Mouse (Mus musculus) forebrain, embryonic 15.5 days (tissue): Measurements from ENCODE around the gene Esrrg. TPM values are rescaled to one million over a fixed set of nuclear protein-coding genes. Genes with fewer than 3 reads are reported as not detected.

ENCODE experiments used
- ATAC-seq: fragments of 200-750 bp; cut with Nextera tagmentation; replicated peaks from 2 replicates; pipeline ENCODE4 v1.8.0; 2017; ENCODE audit warnings: mild to moderate bottlenecking, moderate TSS enrichment, moderate library complexity
- H3K27ac ChIP-seq: fragments of 300-500 bp; sonication (generic); replicated peaks from 2 replicates; pipeline ENCODE4 v1.5.1; 2015; ENCODE audit warnings: mild to moderate bottlenecking, inconsistent platforms
- H3K27me3 ChIP-seq: fragments of 300-500 bp; sonication (generic); 2 replicates; pipeline ENCODE4 v1.6.1; 2015; ENCODE audit warnings: inconsistent platforms
- H3K36me3 ChIP-seq: fragments of 300-500 bp; sonication (generic); 2 replicates; pipeline ENCODE4 v1.6.1; 2015; ENCODE audit warnings: mild to moderate bottlenecking, inconsistent platforms
- H3K4me1 ChIP-seq: fragments of 300-500 bp; sonication (generic); 2 replicates; pipeline ENCODE4 v1.6.1; 2015; ENCODE audit warnings: inconsistent platforms
- H3K4me2 ChIP-seq: fragments of 300-500 bp; sonication (generic); replicated peaks from 2 replicates; pipeline ENCODE4 v1.6.1; 2015; ENCODE audit warnings: mild to moderate bottlenecking, inconsistent platforms
- H3K4me3 ChIP-seq: fragments of 300-500 bp; sonication (generic); 2 replicates; pipeline ENCODE4 v1.5.1; 2015; ENCODE audit warnings: mild to moderate bottlenecking, inconsistent platforms
- H3K9ac ChIP-seq: fragments of 300-500 bp; sonication (generic); replicated peaks from 2 replicates; pipeline ENCODE4 v1.6.1; 2015; ENCODE audit warnings: mild to moderate bottlenecking, inconsistent platforms
- H3K9me3 ChIP-seq: fragments of 300-500 bp; sonication (generic); 2 replicates; pipeline ENCODE4 v1.6.1; 2016; ENCODE audit warnings: inconsistent platforms
- WGBS: fragments of 180-500 bp; shearing (Covaris S2); methylation state at CpG from one replicate; pipeline ENCODE4 v1.1.7; 2015; ENCODE audit warnings: mixed read lengths; 5-methylcytosine and 5-hydroxymethylcytosine counted together
- polyA plus RNA-seq: library from polyadenylated mRNA; unstranded; fragments of >200 nt; fragmentation: Nextera tagmentation; extraction: Ambion mirVana; gene quantifications from 2 replicates; pipeline ENCODE4 v1.2.1, GENCODE M21; 2015

Esrrg gene
- polyA plus RNA-seq, 1 experiment from 2014 or later = 9.9 TPM

DNA sequence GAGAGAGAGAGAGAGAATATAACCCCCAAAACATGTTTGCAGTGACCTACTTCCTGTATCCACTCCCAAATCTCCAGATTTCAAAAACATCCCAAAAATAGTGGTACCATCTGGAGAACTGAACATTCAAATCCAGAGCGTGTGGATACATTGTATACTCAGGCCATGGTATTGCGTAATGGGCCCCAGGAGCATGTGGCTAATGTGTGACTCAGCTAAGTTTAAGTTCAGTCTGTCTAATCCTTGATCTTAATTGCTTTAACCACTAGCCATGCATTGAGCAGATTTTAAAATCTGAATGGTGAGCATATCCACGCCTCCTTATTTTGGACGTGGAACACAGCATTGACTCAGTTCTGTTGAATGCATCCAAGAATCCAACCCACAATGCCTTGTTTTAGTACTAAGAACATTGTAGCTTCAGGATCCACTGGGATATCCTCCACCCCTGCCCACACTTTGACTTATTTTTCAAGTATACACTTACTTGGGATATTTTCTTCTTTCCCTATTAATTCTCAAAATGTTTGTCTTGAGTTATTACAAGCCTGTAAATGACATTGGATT lies 612.7 kb downstream of the Esrrg start:
- 76% methylated on average over 4 of the region's 4 CpGs for whole genome bisulfite sequencing
- Histone ChIP-seq H3K9ac (no peak overlapping the region), H3K4me3 (no peak overlapping the region), H3K36me3 (no peaks in the 10 kb centered on the region), H3K9me3 (no peaks in the 10 kb centered on the region), H3K27ac (no peak overlapping the region), H3K4me2 (no peak overlapping the region), H3K4me1 (no peaks in the 10 kb centered on the region), H3K27me3 (no peaks in the 10 kb centered on the region)
- ATAC-seq = no peak

- Histone ChIP-seq H3K4me2 (no peak overlapping the region), H3K36me3 (no peaks in the 10 kb centered on the region), H3K9me3 (no peaks in the 10 kb centered on the region), H3K4me1 (no peaks in the 10 kb centered on the region), H3K27me3 (no peaks in the 10 kb centered on the region), H3K27ac (no peak overlapping the region), H3K9ac (no peak overlapping the region), H3K4me3 (no peak overlapping the region)
- ATAC-seq = no peak
- WGBS = 90% methylated on average over 5 of the region's 5 CpGs
These were observed 624.6 kb downstream of the Esrrg start for GRCm38 (mm10) chr1:188233036-188233724.

GRCm38 (mm10) chr1:188238636-188239035 lies 630.0 kb downstream of the Esrrg start:
- H3K9ac ChIP-seq = no peak overlapping the region
- ATAC-seq = no peak
- no peaks in the 10 kb centered on the region for H3K36me3 ChIP-seq
- no peak overlapping the region for H3K4me2 ChIP-seq
- H3K4me3 ChIP-seq = no peak overlapping the region
- no peak overlapping the region for H3K27ac ChIP-seq
- H3K4me1 ChIP-seq = no peaks in the 10 kb centered on the region
- H3K27me3 ChIP-seq = no peaks in the 10 kb centered on the region
- no peaks in the 10 kb centered on the region for H3K9me3 ChIP-seq

DNA sequence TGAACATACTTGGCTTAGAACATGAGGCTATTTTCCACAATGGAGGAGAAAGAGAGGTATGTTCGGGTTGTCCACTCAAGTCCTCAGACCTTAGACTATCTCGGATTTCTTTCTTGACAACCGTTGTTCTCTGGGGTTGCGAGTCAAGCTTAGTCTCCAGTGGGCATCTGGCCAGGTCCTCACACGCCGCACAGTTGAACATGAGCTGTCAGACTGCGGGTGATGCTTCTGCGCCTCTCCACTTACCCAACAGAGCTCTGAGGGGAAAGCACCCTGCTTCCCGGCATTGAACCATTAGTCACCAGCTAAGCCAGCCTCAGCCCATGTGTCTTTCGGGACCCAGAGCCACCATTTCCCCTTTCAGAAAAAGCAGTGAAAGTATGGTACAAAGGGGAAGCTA lies 633.2 kb downstream of the Esrrg start:
- H3K9me3 ChIP-seq = no peaks in the 10 kb centered on the region
- no peaks in the 10 kb centered on the region for H3K4me1 ChIP-seq
- no peaks in the 10 kb centered on the region for H3K36me3 ChIP-seq
- H3K27me3 ChIP-seq = no peaks in the 10 kb centered on the region
- WGBS = 81% methylated on average over 10 of the region's 10 CpGs
- H3K27ac ChIP-seq = no peak overlapping the region
- no peak overlapping the region for H3K4me2 ChIP-seq
- ATAC-seq = no peak
- H3K4me3 ChIP-seq = no peak overlapping the region
- no peak overlapping the region for H3K9ac ChIP-seq

- no peak overlapping the region for H3K4me2 ChIP-seq
- no peaks in the 10 kb centered on the region for H3K9me3 ChIP-seq
- H3K9ac ChIP-seq = no peak overlapping the region
- H3K27me3 ChIP-seq = no peaks in the 10 kb centered on the region
- no peaks in the 10 kb centered on the region for H3K36me3 ChIP-seq
- H3K4me3 ChIP-seq = no peak overlapping the region
- no peak overlapping the region for H3K27ac ChIP-seq
- WGBS = 85% methylated on average over 7 of the region's 7 CpGs
- H3K4me1 ChIP-seq = peaks cover 19% of the 10 kb centered on the region
- no peak for ATAC-seq
These were observed 648.9 kb downstream of the Esrrg start for GRCm38 (mm10) chr1:188257500-188257899.

GRCm38 (mm10) chr1:188260259-188261107 lies 651.9 kb downstream of the Esrrg start:
- Histone ChIP-seq H3K9me3 (no peaks in the 10 kb centered on the region), H3K9ac (no peak overlapping the region), H3K4me2 (no peak overlapping the region), H3K4me3 (no peak overlapping the region), H3K27ac (no peak overlapping the region; the same call in 1 of the 2 replicates), H3K36me3 (no peaks in the 10 kb centered on the region), H3K27me3 (no peaks in the 10 kb centered on the region), H3K4me1 (peaks cover 19% of the 10 kb centered on the region)
- WGBS = 54% methylated on average over 6 of the region's 6 CpGs
- peak; percentile 77 for ATAC-seq

DNA sequence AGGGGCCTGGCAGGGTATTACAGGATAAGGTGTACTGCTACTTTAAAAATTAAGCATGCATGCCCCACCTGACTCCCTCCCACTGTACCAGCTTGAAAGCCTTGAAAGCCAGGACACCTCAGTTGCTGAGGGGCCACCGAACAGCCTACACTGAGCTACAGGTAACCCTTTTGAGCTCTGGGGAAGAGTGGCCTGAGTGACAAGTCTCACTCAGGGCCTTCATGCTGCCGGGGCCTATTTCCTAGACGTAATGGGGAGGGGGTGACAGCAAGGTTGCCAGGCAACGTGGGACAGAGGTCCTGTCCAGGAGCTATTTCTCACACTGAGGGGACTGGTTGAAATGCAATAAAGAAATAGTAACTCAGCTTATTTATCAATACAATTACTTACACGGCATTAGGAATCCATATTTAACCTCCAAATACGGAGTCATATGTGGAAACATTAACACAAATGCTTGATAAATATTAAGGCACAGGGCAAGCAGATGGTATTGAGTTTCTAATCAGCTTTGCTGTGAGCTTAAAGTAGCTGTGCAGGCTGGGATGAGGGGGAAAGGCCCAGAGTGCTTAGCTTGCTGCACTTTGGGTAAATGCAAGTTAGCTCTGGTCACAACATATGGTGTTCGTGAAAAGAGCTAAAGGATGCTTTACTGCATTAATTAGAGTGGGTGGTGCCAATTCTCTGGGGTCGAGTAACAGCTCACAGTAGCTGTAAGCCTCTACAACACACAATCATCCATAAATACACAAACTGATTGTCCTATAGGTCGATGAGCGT lies 653.5 kb downstream of the Esrrg start, which contains the start of gene Ush2a:
TSS of gene Ush2a (plus strand) at position 121 of the 780 bp plus-strand sequence.
- H3K27ac ChIP-seq = no peak within 1 kb of the TSS
- ATAC-seq = peak; percentile 53; the same call in 1 of the 2 replicates
- WGBS = 42% methylated on average over 10 of the region's 10 CpGs

More for the DNA sequence above, 653.5 kb downstream of the Esrrg start, which contains the start of gene Ush2a:
- H3K4me3 ChIP-seq = no peak within 1 kb of the TSS
- no peaks in the 10 kb centered on the region for H3K9me3 ChIP-seq
- H3K9ac ChIP-seq = no peak within 1 kb of the TSS
- no peak within 1 kb of the TSS for H3K4me2 ChIP-seq
- H3K27me3 ChIP-seq = no peaks in the 10 kb centered on the region
- H3K36me3 ChIP-seq = no peaks in the 10 kb centered on the region
- H3K4me1 ChIP-seq = peaks cover 19% of the 10 kb centered on the region
